Mouse (Mus musculus): ENCODE measurements around the gene Scaper.

DNA sequence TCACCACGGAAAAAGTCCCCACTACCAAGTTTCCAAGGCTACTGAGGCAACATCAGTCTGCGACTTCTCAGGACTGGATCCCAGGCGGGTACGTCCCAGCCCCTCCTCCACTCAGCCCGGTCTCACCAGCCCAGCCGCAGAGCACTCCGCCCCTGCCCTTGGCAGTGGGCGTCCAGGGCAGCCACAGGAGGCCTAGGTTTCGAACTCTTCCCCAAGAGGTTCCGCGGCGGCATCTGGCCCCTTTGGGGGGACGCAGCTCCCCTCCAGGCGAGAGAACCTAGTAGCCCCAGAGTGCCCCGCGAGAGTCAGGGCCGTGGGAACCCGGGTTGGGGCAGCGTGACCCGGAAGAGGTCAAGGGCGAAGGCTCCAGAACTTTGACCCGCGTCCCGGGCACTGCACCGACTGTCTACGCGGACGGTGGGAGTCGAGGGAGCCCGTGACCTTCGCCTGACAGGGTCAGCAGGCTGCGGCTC, 426.4 kb downstream of the Scaper start:
- TF ChIP-seq POLR2A (IDR thresholded peaks at IDR 0.05; ENCODE audit: control insufficient read depth, extremely low read depth, insufficient read depth, low read length, poor library complexity) (no peak), CTCF (IDR thresholded peaks at IDR 0.05; ENCODE audit: borderline replicate concordance, control insufficient read depth, extremely low read depth, insufficient read depth, low read length, poor library complexity) (no peak)

Measured in thymus, adult 2 months (tissue).